Mouse (Mus musculus): ENCODE data around the gene Kif6.

DNA sequence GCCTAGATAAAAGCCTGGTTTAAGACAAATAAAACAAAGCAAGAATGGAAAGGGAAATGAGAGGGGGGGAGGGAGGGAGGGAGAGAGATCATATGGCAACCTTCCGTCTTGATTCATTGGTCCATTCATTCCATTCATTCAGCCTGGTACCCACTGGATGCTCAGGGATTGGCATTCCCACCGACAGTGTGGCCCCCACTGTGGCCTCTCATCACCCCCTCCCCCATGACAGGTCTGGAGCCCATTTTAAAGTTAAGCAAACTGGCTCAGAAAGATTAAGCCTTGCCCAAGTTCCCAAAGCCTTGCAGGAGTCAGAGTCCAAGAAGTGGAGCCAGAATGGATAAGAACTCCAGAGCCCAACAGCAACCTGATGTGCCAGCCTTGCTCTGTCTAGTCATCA lies 321.3 kb downstream of the Kif6 start:
- no peak for TF ChIP-seq POLR2A (IDR thresholded peaks at IDR 0.05; ENCODE audit: borderline replicate concordance, insufficient read depth, low read length)
- TF ChIP-seq CTCF (IDR thresholded peaks at IDR 0.05; ENCODE audit: borderline replicate concordance, insufficient read depth, low read depth, low read length) = no peak

Data from cerebellum, adult 2 months (tissue).